Mouse (Mus musculus) layer of hippocampus, adult 9-10 months (tissue): ENCODE measurements at regions not wholly inside any gene's neighbourhood (a gene's known extent, or its start where the extent isn't known, plus 50 kb on each side); places are given as distances from the start of the nearest gene placed in this dataset.
"Not testable (repeated sequence)": the region's sequence is repeated elsewhere in the genome, so short reads cannot be mapped to it uniquely, and the experiment has no call there.

Source experiments
- DNase-seq: peaks from one replicate; pipeline ENCODE4 v3.0.0; 2022; ENCODE audit warnings: low spot score

GRCm38 (mm10) chr9:9342456-9343185, 103.7 kb upstream of the Arhgap42 start:
- no peak for DNase-seq

- no peak for DNase-seq
Measured at GRCm38 (mm10) chr9:9318624-9319023, 79.7 kb upstream of the Arhgap42 start.

DNA sequence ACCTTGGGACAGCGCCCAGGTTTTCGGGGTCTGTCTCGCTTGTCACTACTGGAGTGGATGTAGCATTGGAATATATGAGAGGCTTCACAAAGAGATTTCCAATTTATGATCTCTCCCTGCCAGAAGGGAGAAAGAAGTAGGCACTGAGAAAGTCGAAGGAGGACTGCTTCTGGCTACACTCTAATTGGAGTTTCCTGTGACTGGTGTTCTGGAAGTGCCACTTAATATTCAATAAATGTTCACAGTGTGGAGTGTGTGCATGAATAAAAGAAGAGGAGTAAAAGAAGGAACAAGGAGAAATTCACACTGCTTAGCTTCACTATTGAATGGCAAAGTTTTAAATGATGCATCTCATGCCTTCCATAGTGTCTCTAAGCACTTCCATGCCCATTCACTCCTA, 77.1 kb upstream of the Arhgap42 start:
- no peak for DNase-seq

GRCm38 (mm10) chr9:9312274-9312673, 73.4 kb upstream of the Arhgap42 start:
- no peak for DNase-seq

DNA sequence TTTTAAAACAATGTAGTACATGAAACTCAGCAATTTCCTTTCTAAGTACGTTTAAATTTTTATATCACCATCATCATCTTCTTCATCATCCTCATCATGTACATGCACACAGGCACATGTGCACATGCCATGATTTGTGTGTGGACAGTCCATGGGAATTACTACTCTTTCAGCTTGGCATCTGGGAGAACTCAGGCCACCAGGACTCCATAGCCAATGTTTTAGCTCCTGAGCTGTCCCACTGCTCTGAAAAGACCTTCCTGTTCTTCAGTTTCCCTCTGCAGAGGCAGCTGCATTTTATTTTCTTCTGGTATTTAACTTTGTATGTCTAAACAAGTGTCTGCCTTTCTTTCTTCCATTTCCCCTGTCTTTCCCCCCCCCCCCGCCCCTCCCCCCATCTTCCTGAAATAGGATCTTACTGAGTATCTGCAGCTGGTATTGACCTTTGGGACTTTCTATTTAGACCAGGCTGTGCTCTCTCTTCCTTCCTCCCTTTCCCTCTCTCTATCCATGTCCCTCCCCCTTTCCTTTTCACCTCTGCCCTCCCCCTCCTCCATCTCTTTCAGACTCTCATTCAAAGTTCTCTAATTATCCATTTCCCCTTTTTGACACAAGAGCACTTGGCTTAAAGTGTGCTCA, 72.8 kb upstream of the Arhgap42 start:
- no peak for DNase-seq

GRCm38 (mm10) chr9:9311040-9311583, 72.2 kb upstream of the Arhgap42 start:
- not testable (repeated sequence) for DNase-seq

GRCm38 (mm10) chr9:9290767-9291166, 51.9 kb upstream of the Arhgap42 start:
- no peak for DNase-seq

GRCm38 (mm10) chr9:9289570-9289969, 50.7 kb upstream of the Arhgap42 start:
- DNase-seq, result no peak
